Mouse (Mus musculus): ENCODE measurements around the gene Apol9a.
A peak's percentile ranks its signal among the peaks of the same experiment; 100 is the strongest.

Gene Apol9a

DNA sequence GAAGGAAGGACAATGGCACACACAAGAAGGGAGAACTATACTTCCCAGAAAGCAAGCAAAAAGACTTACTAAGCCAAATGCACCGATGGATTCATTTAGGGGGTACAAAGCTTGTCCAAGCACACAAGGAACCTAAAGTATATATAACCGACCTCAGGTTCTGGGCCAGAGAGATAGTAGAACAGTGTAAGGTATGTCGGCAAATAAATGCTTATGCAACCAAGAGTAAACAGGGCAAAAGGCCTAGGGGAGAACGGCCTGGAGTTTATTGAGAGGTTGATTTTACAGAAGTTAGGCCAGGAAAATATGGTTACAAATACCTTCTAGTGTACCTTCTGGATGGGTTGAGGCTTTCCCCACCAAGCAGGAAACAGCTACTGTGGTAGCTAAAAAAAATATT, 33.5 kb downstream of the Apol9a start:
- DNase-seq (ENCODE audit: low spot score in 2 of 2): no peak

DNA sequence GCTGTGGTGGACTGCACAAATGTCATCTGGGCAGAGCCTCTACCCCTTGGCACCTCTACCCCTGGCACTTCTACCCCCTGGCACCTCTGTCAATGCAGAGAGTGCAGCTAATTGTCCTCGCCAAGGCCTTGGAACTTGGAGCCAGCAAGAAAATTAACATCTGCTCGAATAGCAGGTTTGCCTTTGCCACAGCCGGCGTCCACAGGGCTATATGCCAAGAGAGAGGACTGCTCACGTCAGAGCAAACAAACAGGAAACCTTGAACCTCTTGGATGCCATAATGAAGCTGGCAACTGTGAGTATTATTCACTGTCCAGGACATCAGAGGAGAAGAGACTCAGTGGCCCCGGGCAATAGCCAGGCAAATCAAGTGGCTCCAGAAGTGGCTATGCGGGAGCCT, 34.0 kb downstream of the Apol9a start:
- DNase-seq (ENCODE audit: low spot score in 2 of 2): no peak

DNA sequence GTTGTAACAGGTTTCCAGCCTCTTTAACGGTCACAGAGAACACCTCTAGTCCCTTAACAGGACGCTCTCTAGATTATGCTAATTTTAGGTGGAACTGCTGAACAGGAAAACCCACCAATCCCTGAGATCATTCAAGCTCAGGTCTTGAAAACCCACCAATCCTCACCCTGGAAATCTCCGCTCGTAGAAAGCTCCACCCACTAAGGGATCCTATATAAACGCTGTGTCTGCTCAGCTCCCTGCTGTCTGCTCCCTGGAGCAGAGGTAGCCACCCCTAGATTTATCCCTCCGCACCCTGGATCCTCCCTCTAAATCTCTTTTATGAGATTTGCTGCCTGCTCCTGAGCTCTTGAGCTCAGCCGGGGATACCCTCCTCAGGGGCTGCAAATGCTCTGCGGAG, 40.3 kb downstream of the Apol9a start:
- DNase-seq (ENCODE audit: low spot score in 2 of 2): no peak

DNA sequence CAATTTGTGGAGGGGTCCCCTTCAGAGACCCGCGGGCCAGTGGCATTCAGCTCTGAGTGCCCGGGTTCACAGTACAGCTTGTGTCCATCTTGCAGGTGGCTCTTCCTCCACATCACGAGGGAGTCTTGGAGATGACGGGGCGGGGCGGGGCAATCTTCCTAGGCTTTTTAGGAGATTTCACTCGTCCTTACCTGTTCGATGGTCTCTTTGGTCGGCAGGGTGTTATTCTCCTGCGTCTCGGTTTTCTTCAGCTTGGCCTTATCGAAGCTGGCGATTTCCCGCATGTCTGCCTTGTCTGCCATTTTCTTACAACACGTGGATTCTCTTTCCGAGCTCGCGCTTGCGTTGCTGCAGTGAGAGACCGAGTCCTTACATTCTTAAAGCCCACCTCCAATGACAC, 41.0 kb downstream of the Apol9a start:
- no peak for DNase-seq (ENCODE audit: low spot score in 2 of 2)

GRCm38 (mm10) chr15:77368818-77369320, 42.1 kb downstream of the Apol9a start:
- no peak for DNase-seq (ENCODE audit: low spot score in 2 of 2)

DNA sequence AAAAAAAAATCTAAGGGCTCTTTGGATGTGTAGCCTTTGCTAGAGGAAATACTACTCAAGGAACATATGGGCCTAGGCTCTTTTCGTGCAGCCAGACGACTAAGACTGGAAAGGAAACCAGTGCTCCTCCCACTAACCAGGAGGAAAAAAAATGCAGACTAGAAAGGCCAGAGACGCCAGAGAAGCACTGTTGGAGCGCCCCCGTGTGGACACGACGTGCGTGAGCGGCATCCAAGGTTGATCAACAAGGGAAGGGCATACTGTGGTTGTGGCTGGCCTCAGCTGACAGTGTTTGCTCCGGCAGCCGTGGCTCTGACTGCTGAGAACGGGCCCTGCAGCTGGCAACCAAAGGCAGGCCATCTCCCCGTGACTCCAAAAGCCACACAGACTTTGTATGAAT, 42.8 kb downstream of the Apol9a start:
- peak; percentile 76 to 88 for DNase-seq (ENCODE audit: low spot score in 2 of 2)

DNA sequence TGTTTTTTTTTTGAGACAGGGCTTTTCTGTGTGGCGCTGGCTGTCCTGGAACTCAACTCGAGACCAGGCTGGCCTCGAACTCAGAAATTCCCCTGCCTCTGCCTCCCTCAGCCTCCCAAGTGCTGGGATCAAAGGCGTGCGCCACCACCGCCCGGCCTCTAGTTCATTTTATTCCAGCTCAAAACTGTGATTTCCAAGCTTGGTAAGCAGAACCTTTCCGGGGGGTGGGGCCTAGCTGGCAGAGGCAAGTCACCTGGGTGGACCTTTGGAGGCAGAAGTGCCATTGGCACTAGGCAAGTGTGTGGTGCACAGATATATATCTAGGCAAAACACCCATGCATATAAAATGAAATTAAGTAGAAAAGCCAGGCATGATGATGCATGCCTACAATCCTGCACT, 43.4 kb downstream of the Apol9a start:
- no peak for DNase-seq (ENCODE audit: low spot score in 2 of 2)

GRCm38 (mm10) chr15:77366706-77367484, 44.0 kb downstream of the Apol9a start:
- peak in 1 of 2 experiments; percentile 56 for DNase-seq (ENCODE audit: low spot score in 2 of 2)

DNA sequence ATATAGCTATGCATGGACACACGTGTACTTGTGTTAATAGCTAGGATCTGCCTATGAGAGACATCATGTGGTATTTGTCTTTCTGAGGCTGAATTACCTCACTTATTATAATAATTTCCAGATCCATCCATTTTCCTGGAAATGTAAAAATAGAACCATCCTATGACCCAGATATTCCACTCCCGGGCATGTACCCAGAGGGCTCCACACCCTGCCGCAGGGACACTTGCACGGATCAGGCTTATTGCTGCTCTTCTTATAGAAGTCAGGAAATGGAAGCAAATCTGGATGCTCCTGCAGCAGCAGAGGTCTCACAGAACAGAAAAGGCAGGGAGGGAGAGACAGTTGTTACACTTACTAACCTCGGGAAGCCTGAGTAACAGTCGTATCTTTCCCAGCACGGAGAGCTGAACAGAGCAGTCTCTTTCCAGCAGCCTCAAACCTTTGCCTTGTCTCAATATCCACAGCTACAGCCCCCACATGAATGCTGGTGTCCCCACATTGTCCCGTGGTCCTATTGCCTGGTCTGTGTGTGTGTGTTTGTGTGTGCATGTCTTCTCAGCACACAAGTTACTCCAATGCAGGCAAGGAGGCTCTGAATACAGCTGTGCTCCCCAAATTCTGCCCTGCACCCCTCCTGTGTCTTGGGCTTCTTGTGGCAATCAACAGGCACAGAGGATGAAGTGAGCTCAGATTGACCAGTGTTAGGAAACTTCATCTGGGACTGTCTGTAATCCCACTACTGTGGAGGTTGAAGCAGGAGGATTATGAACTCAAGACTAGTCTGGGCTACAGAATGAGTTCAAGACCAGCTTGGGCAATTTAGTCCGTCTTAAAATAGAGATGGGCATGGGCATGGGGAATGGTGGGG, 45.0 kb downstream of the Apol9a start:
- DNase-seq (ENCODE audit: low spot score in 2 of 2): no peak

GRCm38 (mm10) chr15:77364026-77364425, 46.9 kb downstream of the Apol9a start:
- DNase-seq (ENCODE audit: low spot score in 2 of 2): no peak

- no peak for DNase-seq (ENCODE audit: low spot score in 2 of 2)
These were observed 47.4 kb downstream of the Apol9a start for GRCm38 (mm10) chr15:77363578-77363977.

DNA sequence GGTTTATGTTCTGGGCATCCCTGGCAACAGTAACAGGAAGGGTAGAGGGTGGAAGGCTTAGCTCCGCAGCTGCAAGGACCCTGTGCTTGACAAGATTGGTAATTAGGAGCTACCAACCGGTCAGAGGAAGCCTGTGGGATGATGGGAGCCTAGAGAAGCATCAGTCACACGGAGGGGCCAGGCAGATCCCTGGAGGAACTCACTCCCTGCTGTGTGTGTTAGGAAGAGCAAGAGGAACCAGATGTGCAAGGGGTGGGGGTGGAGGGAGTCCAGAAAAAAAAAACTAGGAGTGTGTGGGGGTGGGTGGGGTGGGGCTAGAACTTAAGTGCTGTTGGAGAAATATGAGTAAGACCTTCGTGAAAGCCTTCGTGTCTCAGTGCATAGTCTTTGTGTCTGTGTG, 48.0 kb downstream of the Apol9a start:
- DNase-seq (ENCODE audit: low spot score in 2 of 2): no peak

DNA sequence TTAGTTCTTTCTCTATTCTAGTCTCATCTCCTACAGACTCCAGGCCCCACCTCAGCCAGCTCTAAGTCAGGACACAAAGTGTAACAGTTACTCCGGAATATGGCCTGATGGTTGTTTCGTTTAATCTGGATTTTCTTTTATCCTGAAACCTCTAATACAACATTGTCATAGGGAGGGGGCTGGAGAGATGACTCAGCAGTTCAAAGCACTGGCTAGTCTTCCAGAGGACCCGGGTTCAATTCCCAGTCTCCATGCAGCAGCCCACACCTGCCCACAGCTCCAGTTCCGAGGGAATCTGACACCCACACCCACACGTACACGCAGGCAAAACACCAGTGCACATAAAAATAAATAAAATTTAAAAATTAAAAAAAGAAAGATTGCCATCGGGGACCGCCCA, 51.0 kb downstream of the Apol9a start:
- no peak for DNase-seq (ENCODE audit: low spot score in 2 of 2)

GRCm38 (mm10) chr15:77359486-77359885, 51.4 kb downstream of the Apol9a start:
- no peak for DNase-seq (ENCODE audit: low spot score in 2 of 2)

DNA sequence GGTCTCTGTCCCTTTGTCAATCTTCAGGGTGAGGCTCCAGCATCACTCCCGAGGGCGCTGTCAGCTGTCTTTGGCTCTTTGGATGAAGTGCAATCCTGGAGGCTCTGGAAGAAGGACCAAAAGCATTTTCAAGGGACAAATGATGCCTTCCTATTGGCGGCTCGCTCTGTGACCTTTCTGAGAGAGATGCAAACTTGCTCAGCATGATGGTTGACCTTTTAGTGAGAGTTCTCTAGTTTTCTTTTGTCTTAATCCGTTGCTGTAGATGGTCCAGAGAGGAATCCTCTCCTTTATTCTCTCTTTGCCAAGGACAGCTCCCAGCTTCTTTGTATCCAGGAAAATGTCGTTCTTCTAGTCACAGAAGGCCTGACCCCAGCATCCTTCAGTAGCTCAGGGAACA, 51.9 kb downstream of the Apol9a start:
- no peak for DNase-seq (ENCODE audit: low spot score in 2 of 2)

GRCm38 (mm10) chr15:77358320-77359040, 52.5 kb downstream of the Apol9a start:
- peak; percentile 33 to 58 for DNase-seq (ENCODE audit: low spot score in 2 of 2)

GRCm38 (mm10) chr15:77356248-77356810, 54.6 kb downstream of the Apol9a start:
- no peak for DNase-seq (ENCODE audit: low spot score in 2 of 2)

GRCm38 (mm10) chr15:77354848-77355551, 55.9 kb downstream of the Apol9a start:
- no peak for DNase-seq (ENCODE audit: low spot score in 2 of 2)

DNA sequence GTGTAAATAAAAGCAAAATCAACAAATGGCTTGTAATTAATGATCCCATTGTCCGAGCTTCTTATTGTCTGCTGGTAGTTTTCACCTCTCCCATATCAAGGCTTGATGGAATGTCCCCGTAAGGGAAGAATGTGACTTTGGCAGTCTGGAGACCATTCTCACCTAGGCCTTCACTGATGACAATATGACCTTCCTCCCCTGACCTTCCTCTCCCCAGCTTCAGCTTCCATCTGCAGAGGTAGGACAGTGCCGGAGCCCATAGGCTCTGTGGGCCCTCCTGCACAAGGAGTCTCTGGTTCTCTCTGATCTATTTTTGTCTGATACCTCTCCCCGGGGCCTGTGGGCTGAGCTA, 56.5 kb downstream of the Apol9a start:
- DNase-seq (ENCODE audit: low spot score in 2 of 2): no peak
